Mouse (Mus musculus) cortical plate, adult 2 months (tissue): ENCODE measurements around the gene Wfdc6a.

Experiments used
- CTCF ChIP-seq: fragments of 200-500 bp; IDR thresholded peaks from 2 replicates; pipeline ENCODE4 v1.5.1; 2011; ENCODE audit warnings: mild to moderate bottlenecking, control low read depth, low read length; ENCODE audit not compliant: insufficient read depth; ENCODE audit errors: extremely low read depth
- POLR2A ChIP-seq: fragments of 200-500 bp; IDR thresholded peaks from 2 replicates; pipeline ENCODE4 v1.6.1; 2011; ENCODE audit warnings: mild to moderate bottlenecking, low read length, control low read depth; ENCODE audit not compliant: insufficient read depth; ENCODE audit errors: extremely low read depth

- TF ChIP-seq CTCF = no peak
- TF ChIP-seq POLR2A = no peak
Measured at GRCm38 (mm10) chr2:164566997-164567396, 18.2 kb downstream of the Wfdc6a start.
